Comparison of ENCODE assay signal across 29 mouse cellular contexts in the genomic region with DNA sequence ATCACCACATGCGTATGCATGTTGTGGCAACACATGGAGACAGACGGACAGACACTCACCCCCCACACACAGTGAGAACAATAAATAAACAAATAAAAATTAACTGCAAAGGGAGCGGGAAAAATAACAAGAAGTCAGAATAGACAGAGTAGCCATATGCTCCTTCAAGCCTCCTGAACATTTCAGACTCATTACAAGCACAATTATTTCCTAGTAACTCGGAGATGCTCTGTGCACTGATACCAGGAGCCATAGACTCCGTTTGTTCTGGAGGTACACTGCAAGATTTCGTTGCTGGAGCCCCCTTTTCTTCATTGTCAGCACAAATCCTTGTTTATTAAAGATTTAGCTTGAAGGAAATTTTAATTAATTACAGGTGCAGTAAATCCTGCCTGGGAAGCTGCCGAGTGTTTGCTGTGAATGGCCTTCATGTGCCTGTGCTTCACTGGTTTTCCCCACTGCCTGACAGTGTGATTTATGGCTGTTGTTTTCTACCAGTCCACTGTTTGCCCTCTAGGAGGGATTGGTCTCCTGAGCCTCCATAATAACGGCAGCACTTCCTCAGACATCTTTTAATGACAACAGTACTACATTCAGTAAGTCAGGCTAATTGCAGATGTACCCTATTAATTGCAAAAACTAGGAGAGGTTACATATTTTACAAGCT. TPM values are rescaled to one million over a fixed set of nuclear protein-coding genes. Genes with fewer than 3 reads are reported as not detected.
DNase-seq lines count a peak whose midpoint lies in the region; ATAC-seq and TF ChIP-seq lines count a peak whose summit lies in the region.
"Had no signal": no experiment of that assay in that cellular context is flagged by ENCODE, and none has a peak within 500 bp of the region (broad histone marks: within the 10 kb centered on the region; RNA-seq: fewer than 3 reads in every experiment).

No protein-coding gene starts in this region.

- no peak overlapping the region for H3K4me2 ChIP-seq in hindbrain, embryonic 11.5 days (replicated peaks; ENCODE audit: low read depth, low read length)
- no peak overlapping the region for H3K4me2 ChIP-seq in hindbrain, postnatal 0 days (ENCODE audit: low read depth, low read length)
- H3K4me2 ChIP-seq in intestine, embryonic 16.5 days (ENCODE audit: low read depth, low read length) = no peak overlapping the region
- H3K4me2 ChIP-seq: intestine, embryonic 15.5 days; limb, embryonic 13.5 days; liver, embryonic 12.5 days had no signal

- H3K4me3 ChIP-seq in hindbrain, embryonic 11.5 days (ENCODE audit: low read depth, low read length) = no peak overlapping the region
- no peak overlapping the region for H3K4me3 ChIP-seq in hindbrain, postnatal 0 days (ENCODE audit: low read length)
- no peak overlapping the region for H3K4me3 ChIP-seq in limb, embryonic 10.5 days
- H3K4me3 ChIP-seq in intestine, embryonic 16.5 days (ENCODE audit: low read length) = no peak overlapping the region
- H3K4me3 ChIP-seq: embryonic facial prominence, embryonic 10.5 days; intestine, embryonic 15.5 days; limb, embryonic 13.5 days; liver, embryonic 12.5 days had no signal

- no peaks in the 10 kb centered on the region for H3K9me3 ChIP-seq in hindbrain, embryonic 11.5 days (ENCODE audit: control insufficient read depth, low read length)
- H3K9me3 ChIP-seq in hindbrain, postnatal 0 days (ENCODE audit: low read length) = no peaks in the 10 kb centered on the region
- no peaks in the 10 kb centered on the region for H3K9me3 ChIP-seq in limb, embryonic 10.5 days (replicated peaks)
- H3K9me3 ChIP-seq in intestine, embryonic 16.5 days (ENCODE audit: control insufficient read depth, low read length) = no peaks in the 10 kb centered on the region
- H3K9me3 ChIP-seq: embryonic facial prominence, embryonic 10.5 days; intestine, embryonic 15.5 days; limb, embryonic 13.5 days; liver, embryonic 12.5 days had no signal

- no peak for ATAC-seq in hindbrain, embryonic 11.5 days (ENCODE audit: low FRiP score)
- no peak for ATAC-seq in hindbrain, postnatal 0 days
- no peak for ATAC-seq in intestine, embryonic 16.5 days
- no peak for ATAC-seq in megakaryocyte progenitor cell, adult 5-6 weeks (replicated peaks; ENCODE audit: poor library complexity)
- ATAC-seq: forebrain, embryonic 16.5 days; intestine, embryonic 15.5 days; liver, embryonic 12.5 days had no signal

- H3K27ac ChIP-seq in hindbrain, embryonic 11.5 days (ENCODE audit: low read depth, low read length) = no peak overlapping the region
- H3K27ac ChIP-seq in hindbrain, postnatal 0 days = no peak overlapping the region
- H3K27ac ChIP-seq in limb, embryonic 10.5 days = no peak overlapping the region
- H3K27ac ChIP-seq in intestine, embryonic 16.5 days (ENCODE audit: low read length) = no peak overlapping the region
- H3K27ac ChIP-seq: embryonic facial prominence, embryonic 10.5 days; intestine, embryonic 15.5 days; limb, embryonic 13.5 days; liver, embryonic 12.5 days; stomach, postnatal 0 days had no signal

- no peaks in the 10 kb centered on the region for H3K36me3 ChIP-seq in hindbrain, embryonic 11.5 days (ENCODE audit: control insufficient read depth, insufficient read depth, low read length)
- H3K36me3 ChIP-seq in hindbrain, postnatal 0 days (ENCODE audit: insufficient read depth, low read length) = peaks cover 20% of the 10 kb centered on the region; the same call in 1 of the 2 replicates
- peaks cover 56% of the 10 kb centered on the region for H3K36me3 ChIP-seq in limb, embryonic 10.5 days
- H3K36me3 ChIP-seq in intestine, embryonic 16.5 days (ENCODE audit: control insufficient read depth, insufficient read depth, low read length) = 0 out of 2 replicates have a peak, but pooled peaks cover 3% of the 10 kb centered on the region

- TF ChIP-seq POLR2A in brain, embryonic 14.5 days (IDR thresholded peaks at IDR 0.05; ENCODE audit: borderline replicate concordance, extremely low read depth, insufficient read depth, insufficient read length, poor library complexity, severe bottlenecking) = no peak

- DNase-seq in hindbrain, embryonic 11.5 days (ENCODE audit: low spot score) = peak; percentile 23
- DNase-seq in hindbrain, postnatal 0 days (ENCODE audit: low spot score) = no peak
- DNase-seq in brain, embryonic 14.5 days (ENCODE audit: low read depth) = peak; percentile 14
- peak; percentile 31 for DNase-seq in embryo, embryonic 11.5 days (ENCODE audit: low read depth, low spot score)
- DNase-seq in limb, embryonic 10.5 days (ENCODE audit: low spot score) = peak; percentile 39
- DNase-seq in lung, postnatal 25 days (ENCODE audit: low spot score) = no peak
- DNase-seq: cerebellum, adult 11-12 months; cerebellum, postnatal 14 days; gastrocnemius, postnatal 36 days; heart, postnatal 36 days; kidney, postnatal 36 days; layer of hippocampus, postnatal 36 days; lung, adult 2 months; lung, postnatal 14 days; thymus, adult 2 months; thymus, postnatal 4 days had no signal

- no peak overlapping the region for H3K9ac ChIP-seq in hindbrain, embryonic 11.5 days (ENCODE audit: low read depth, low read length)
- H3K9ac ChIP-seq in hindbrain, postnatal 0 days (replicated peaks; ENCODE audit: low read length) = no peak overlapping the region
- no peak overlapping the region for H3K9ac ChIP-seq in intestine, embryonic 16.5 days (ENCODE audit: low read depth, low read length)
- H3K9ac ChIP-seq: intestine, embryonic 15.5 days; limb, embryonic 13.5 days; liver, embryonic 12.5 days had no signal

- WGBS in hindbrain, embryonic 11.5 days = 67% methylated on average over 8 of the region's 8 CpGs
- WGBS in hindbrain, postnatal 0 days = 63% methylated on average over 8 of the region's 8 CpGs
- WGBS in limb, embryonic 10.5 days = 45% methylated on average over 8 of the region's 8 CpGs
- WGBS in intestine, embryonic 16.5 days = 51% methylated on average over 8 of the region's 8 CpGs

- no peaks in the 10 kb centered on the region for H3K4me1 ChIP-seq in hindbrain, embryonic 11.5 days (replicated peaks; ENCODE audit: control insufficient read depth, insufficient read depth, low read length)
- no peaks in the 10 kb centered on the region for H3K4me1 ChIP-seq in hindbrain, postnatal 0 days (ENCODE audit: insufficient read depth, low read length)
- peaks cover 12% of the 10 kb centered on the region for H3K4me1 ChIP-seq in limb, embryonic 10.5 days
- no peaks in the 10 kb centered on the region for H3K4me1 ChIP-seq in intestine, embryonic 16.5 days (ENCODE audit: control insufficient read depth, insufficient read depth, low read length)
- H3K4me1 ChIP-seq: intestine, embryonic 15.5 days had no signal

- no peaks in the 10 kb centered on the region for H3K27me3 ChIP-seq in hindbrain, embryonic 11.5 days (ENCODE audit: control insufficient read depth, insufficient read depth, low read length)
- no peaks in the 10 kb centered on the region for H3K27me3 ChIP-seq in hindbrain, postnatal 0 days (ENCODE audit: insufficient read depth, low read length)
- no peaks in the 10 kb centered on the region for H3K27me3 ChIP-seq in limb, embryonic 10.5 days (ENCODE audit: low read depth, poor library complexity, severe bottlenecking)
- no peaks in the 10 kb centered on the region for H3K27me3 ChIP-seq in intestine, embryonic 16.5 days (replicated peaks; ENCODE audit: control insufficient read depth, insufficient read depth, low read length)
- H3K27me3 ChIP-seq: intestine, embryonic 15.5 days; limb, embryonic 13.5 days; liver, embryonic 12.5 days had no signal

- TF ChIP-seq CTCF in hindbrain, postnatal 0 days (IDR thresholded peaks at IDR 0.05; ENCODE audit: low read depth) = no peak
- no peak for TF ChIP-seq CTCF in brain, embryonic 14.5 days (IDR thresholded peaks at IDR 0.05; ENCODE audit: borderline replicate concordance, extremely low read depth, insufficient read depth, insufficient read length)

RNA-seq across cellular contexts. Expression of a gene that starts 41.7 kb away (rescaled TPM):
- polyA plus RNA-seq in hindbrain, embryonic 11.5 days (2014; fragmentation: Nextera tagmentation; extraction: Ambion mirVana) = 24.4 and 32.4 TPM in 2 replicates
- 10.3 and 12.2 TPM in 2 replicates for total RNA-seq in hindbrain, postnatal 0 days (2014; rRNA removed)
- 18.3 and 18.8 TPM in 2 replicates for polyA plus RNA-seq in hindbrain, postnatal 0 days (2015; fragmentation: Nextera tagmentation; extraction: Ambion mirVana)
- 15.1 and 15.9 TPM in 2 replicates for polyA plus RNA-seq in brain, embryonic 14.5 days (2012; rRNA removed)
- 22.5 and 31.4 TPM in 2 replicates for polyA plus RNA-seq in limb, embryonic 10.5 days (2016; fragmentation: Nextera tagmentation; extraction: Ambion mirVana)
- polyA plus RNA-seq in intestine, embryonic 16.5 days (2015; fragmentation: Nextera tagmentation; extraction: Ambion mirVana) = 11.7 and 13.9 TPM in 2 replicates
- 18.2 and 21.2 TPM in 2 replicates for total RNA-seq in megakaryocyte progenitor cell, adult 5-6 weeks (2015)
- total RNA-seq in megakaryocyte progenitor cell, adult 5-6 weeks (2017) = 19.9 and 27.7 TPM in 2 replicates

RNA-seq across cellular contexts. Expression of a gene that starts 44.2 kb away (rescaled TPM):
- 13.2 and 18.2 TPM in 2 replicates for polyA plus RNA-seq in hindbrain, embryonic 11.5 days (2014; fragmentation: Nextera tagmentation; extraction: Ambion mirVana)
- 17.8 and 24.2 TPM in 2 replicates for total RNA-seq in hindbrain, postnatal 0 days (2014; rRNA removed)
- polyA plus RNA-seq in hindbrain, postnatal 0 days (2015; fragmentation: Nextera tagmentation; extraction: Ambion mirVana) = 24.1 and 28.0 TPM in 2 replicates
- polyA plus RNA-seq in brain, embryonic 14.5 days (2012; rRNA removed) = 1.3 and 7.0 TPM in 2 replicates
- not detected in 2 replicates for polyA plus RNA-seq in limb, embryonic 10.5 days (2016; fragmentation: Nextera tagmentation; extraction: Ambion mirVana)
- polyA plus RNA-seq in intestine, embryonic 16.5 days (2015; fragmentation: Nextera tagmentation; extraction: Ambion mirVana) = 0.47 and 0.84 TPM in 2 replicates
- total RNA-seq in megakaryocyte progenitor cell, adult 5-6 weeks (2015) = not detected in 2 replicates
- total RNA-seq in megakaryocyte progenitor cell, adult 5-6 weeks (2017) = not detected in 2 replicates
- total RNA-seq: gastrocnemius, postnatal 36 days; heart, adult 8-10 months; heart, postnatal 36 days; layer of hippocampus, postnatal 36 days; left cerebral cortex, postnatal 10 days; megakaryocyte-erythroid progenitor cell, adult 5-6 weeks; monocyte, adult 5-6 weeks had no signal
- polyA plus RNA-seq: forebrain, embryonic 16.5 days; liver, embryonic 12.5 days; lung, adult 2 months; small intestine, adult 2 months had no signal

Comparison
In these comparisons a context has a peak if more than half of its experiments do, and no peak if none do; other contexts are left out.
1. DNase-seq: peak in hindbrain, embryonic 11.5 days (single experiment), brain, embryonic 14.5 days (single experiment), embryo, embryonic 11.5 days (single experiment) and limb, embryonic 10.5 days (single experiment); none in hindbrain, postnatal 0 days (single experiment) and lung, postnatal 25 days (single experiment).